Mouse (Mus musculus) heart, postnatal 0 days (tissue): ENCODE data around the gene Ank2.

Experiments
- CTCF ChIP-seq: IDR thresholded peaks from 2 replicates; pipeline ENCODE4 v1.5.1; 2016; ENCODE audit warnings: antibody characterized with exemption, control low read depth, low read depth
- EP300 ChIP-seq: IDR thresholded peaks from 2 replicates; pipeline ENCODE4 v1.6.1; 2016; ENCODE audit warnings: antibody characterized with exemption, low read depth

- TF ChIP-seq CTCF (no peak), EP300 (no peak)
These were observed 533.4 kb downstream of the Ank2 start for GRCm38 (mm10) chr3:126965767-126966166.
